Mouse (Mus musculus) heart, adult 2 months (tissue): ENCODE results near the gene Rps6ka5. TPM values are rescaled to one million over a fixed set of nuclear protein-coding genes. Genes with fewer than 3 reads are reported as not detected.

Experiments
- DNase-seq, 2 experiments: peaks; one replicate each; pipeline ENCODE4 v3.0.0; 2021
- H3K27ac ChIP-seq: fragments of 200-600 bp; 2 replicates; pipeline ENCODE4 v1.8.1; 2022
- H3K27me3 ChIP-seq: fragments of 200-500 bp; 2 replicates; pipeline ENCODE4 v1.6.1; 2012; ENCODE audit warnings: mild to moderate bottlenecking, low read length, inconsistent platforms, mixed read lengths; ENCODE audit not compliant: control insufficient read depth, insufficient read depth
- H3K36me3 ChIP-seq: fragments of 200-500 bp; 2 replicates; pipeline ENCODE4 v1.6.1; 2012; ENCODE audit warnings: low read length, inconsistent platforms; ENCODE audit not compliant: control insufficient read depth, insufficient read depth
- H3K4me1 ChIP-seq: fragments of 200-500 bp; 2 replicates; pipeline ENCODE4 v1.6.1; 2011; ENCODE audit warnings: low read length; ENCODE audit not compliant: control insufficient read depth, insufficient read depth
- H3K4me3 ChIP-seq: fragments of 200-600 bp; 2 replicates; pipeline ENCODE4 v1.8.1; 2022
- H3K79me2 ChIP-seq: fragments of 200-500 bp; replicated peaks from 2 replicates; pipeline ENCODE4 v1.6.1; 2012; ENCODE audit warnings: mild to moderate bottlenecking, inconsistent platforms, low read length, moderate library complexity, mixed read lengths; ENCODE audit not compliant: control insufficient read depth, insufficient read depth
- H3K9ac ChIP-seq: fragments of 200-500 bp; 2 replicates; pipeline ENCODE4 v1.6.1; 2012; ENCODE audit warnings: low read depth, mild to moderate bottlenecking, control low read depth, inconsistent platforms, low read length, mixed read lengths
- CTCF ChIP-seq: fragments of 200-600 bp; IDR thresholded peaks from 2 replicates; pipeline ENCODE4 v1.8.1; 2022; ENCODE audit warnings: antibody characterized with exemption, mild to moderate bottlenecking, moderate library complexity
- EP300 ChIP-seq: fragments of 200-500 bp; IDR thresholded peaks from 2 replicates; pipeline ENCODE4 v1.6.1; 2011; ENCODE audit warnings: low read depth, low read length, control low read depth; ENCODE audit not compliant: insufficient read depth
- POLR2A ChIP-seq: fragments of 200-500 bp; IDR thresholded peaks from 2 replicates; pipeline ENCODE4 v1.6.1; 2011; ENCODE audit warnings: mild to moderate bottlenecking, low read depth, low read length, control low read depth; ENCODE audit not compliant: insufficient read depth
- WGBS: fragments of 180-500 bp; shearing (Covaris S2); methylation state at CpG from one replicate; pipeline ENCODE4 v1.1.7; 2018; 5-methylcytosine and 5-hydroxymethylcytosine counted together
- intact Hi-C: fragments of 180-260 bp; cut with DNase I; formaldehyde crosslinking; loops from one replicate; pipeline ENCODE4 v1.15.1; 2025
- polyA plus RNA-seq: library from polyadenylated mRNA; depleted of rRNA; stranded (reverse); fragments of >200 nt; gene quantifications from 2 replicates; pipeline ENCODE4 v1.2.3, GENCODE M21; 2012
- total RNA-seq, 2 experiments: library from RNA; stranded (reverse); gene quantifications; 2 replicates each; pipeline ENCODE4 v1.2.3; 2021

Gene Rps6ka5
- total and polyA plus RNA-seq, 3 experiments: 2.1 to 13.5 (median 10.8) TPM

DNA sequence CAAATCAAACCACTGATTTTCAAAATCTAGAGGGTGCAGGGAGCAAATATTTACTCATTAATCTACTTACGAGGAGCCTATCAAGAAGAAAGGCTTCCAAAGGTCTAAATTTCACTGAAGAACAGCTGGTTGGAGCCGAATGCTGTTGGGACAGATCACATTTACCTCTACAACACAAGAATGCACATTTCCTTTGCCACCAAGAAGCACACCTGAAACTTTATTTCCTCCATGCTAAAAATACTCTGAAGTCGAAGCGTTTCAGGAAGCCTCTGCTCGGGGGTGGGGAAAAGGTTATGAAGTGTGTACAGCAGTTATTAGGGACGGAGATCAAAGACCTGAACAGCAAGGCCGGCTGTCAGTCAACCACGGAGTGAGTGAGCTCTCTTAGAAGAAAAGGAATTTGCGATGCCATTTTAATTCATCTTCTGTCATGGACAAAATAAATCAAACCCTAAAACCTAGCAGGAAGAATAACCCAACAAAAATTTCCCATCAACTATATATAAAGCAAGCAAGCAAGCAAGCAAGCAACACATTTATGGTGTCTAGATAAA is 187.5 kb downstream of the Rps6ka5 start:
- Histone ChIP-seq H3K4me3 (no peak overlapping the region), H3K4me1 (peaks cover 9% of the 10 kb centered on the region), H3K27me3 (no peaks in the 10 kb centered on the region), H3K36me3 (peaks cover 10% of the 10 kb centered on the region), H3K9ac (no peak overlapping the region), H3K79me2 (no peaks in the 10 kb centered on the region), H3K27ac (peak overlapping the region; percentile 84)
- no peak for TF ChIP-seq EP300
- no peak for TF ChIP-seq CTCF
- TF ChIP-seq POLR2A: no peak
- no peak for DNase-seq
- intact Hi-C loops: no loop called here
- WGBS: 38% methylated on average over 9 of the region's 9 CpGs

DNA sequence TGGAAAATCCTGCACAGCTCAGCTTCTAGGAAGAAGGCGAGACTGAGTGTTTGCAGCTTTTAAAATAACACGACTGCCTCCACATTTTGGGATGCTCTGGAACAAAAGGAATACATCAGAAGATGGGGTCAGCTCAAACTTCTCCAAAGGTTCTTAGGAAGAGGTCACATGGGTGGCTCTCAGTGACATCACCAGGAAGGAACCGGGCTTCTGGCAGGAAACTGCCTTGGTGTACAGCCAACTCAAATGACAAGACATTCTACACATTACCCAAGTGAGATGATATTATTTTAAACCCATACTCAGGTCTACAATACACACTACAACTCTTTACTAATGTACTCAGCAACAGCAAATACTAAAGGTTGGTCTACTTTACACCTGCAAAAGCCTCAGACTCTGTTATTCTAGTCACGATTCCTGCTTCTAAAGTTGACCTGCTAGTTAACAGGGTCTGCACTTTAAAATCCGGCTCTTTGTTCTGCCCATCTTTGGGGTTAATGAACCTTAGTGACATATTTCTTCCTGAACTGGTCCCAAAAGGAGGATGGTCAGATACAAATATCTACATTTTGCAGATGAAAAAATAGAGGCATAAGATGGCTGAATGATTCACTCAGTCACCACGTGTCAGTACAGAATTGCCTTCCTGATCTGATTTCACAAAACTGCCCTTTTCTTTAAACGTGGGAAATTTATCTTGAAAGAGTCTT is 188.2 kb downstream of the Rps6ka5 start:
- no peak for TF ChIP-seq POLR2A
- TF ChIP-seq EP300: peak; percentile 60; the same call in 1 of the 2 replicates

DNA sequence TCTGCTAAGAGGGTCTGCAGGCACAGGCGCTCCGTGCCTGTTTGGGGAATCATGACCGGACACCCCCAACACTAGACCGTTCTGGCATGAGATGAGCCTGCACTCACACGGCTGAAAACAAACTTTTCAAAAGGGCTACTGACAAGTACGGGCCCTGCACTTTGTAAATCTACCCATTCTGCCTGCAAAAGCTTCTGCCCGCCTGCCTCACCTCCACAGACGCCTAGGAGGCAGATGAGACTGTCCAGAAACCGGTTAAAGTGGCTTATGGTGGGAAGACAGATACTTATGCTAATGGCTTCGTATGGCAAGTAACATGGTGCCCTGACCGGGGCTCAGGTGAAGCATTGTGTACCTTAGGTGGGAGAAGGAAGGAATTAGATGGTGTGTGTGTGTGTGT is 189.7 kb downstream of the Rps6ka5 start:
- H3K27ac ChIP-seq: no peak overlapping the region
- intact Hi-C loops: no loop called here
- 85% methylated on average over 11 of the region's 11 CpGs for WGBS

More for the DNA sequence above, 188.2 kb downstream of the Rps6ka5 start:
- H3K36me3 ChIP-seq: peaks cover 10% of the 10 kb centered on the region
- peaks cover 11% of the 10 kb centered on the region for H3K4me1 ChIP-seq
- H3K9ac ChIP-seq: no peak overlapping the region
- intact Hi-C loops: no loop called here
- DNase-seq: peak in 1 of 2 experiments; percentile 55
- H3K79me2 ChIP-seq: no peaks in the 10 kb centered on the region
- H3K27me3 ChIP-seq: no peaks in the 10 kb centered on the region
- WGBS: 28% methylated on average over 7 of the region's 7 CpGs
- H3K4me3 ChIP-seq: no peak overlapping the region
- H3K27ac ChIP-seq: peak overlapping the region; percentile 84

DNA sequence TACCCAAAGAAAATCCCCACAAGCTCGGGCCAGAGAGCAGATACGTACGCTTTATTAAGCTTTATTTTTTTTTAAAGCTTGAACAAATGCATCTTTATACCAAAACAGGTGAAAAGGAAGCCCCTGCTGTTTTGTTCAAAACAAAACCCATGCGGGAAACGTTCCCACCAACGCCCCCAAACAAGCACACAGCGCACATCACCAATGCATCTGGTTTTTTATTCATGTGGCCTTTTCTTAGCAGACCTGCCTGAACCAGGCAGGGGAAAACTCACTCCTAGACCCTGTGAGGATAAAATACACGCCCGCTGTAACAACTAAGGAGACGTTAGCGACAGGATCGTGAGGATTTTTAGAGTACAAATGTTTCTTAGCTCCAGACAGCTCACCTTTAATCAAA is 191.8 kb downstream of the Rps6ka5 start:
- no peak for TF ChIP-seq EP300
- TF ChIP-seq POLR2A: no peak
- no peak for TF ChIP-seq CTCF

More for the DNA sequence above, 189.7 kb downstream of the Rps6ka5 start:
- no peak for TF ChIP-seq EP300
- TF ChIP-seq POLR2A: no peak
- no peak overlapping the region for H3K9ac ChIP-seq
- H3K27me3 ChIP-seq: no peaks in the 10 kb centered on the region
- H3K79me2 ChIP-seq: no peaks in the 10 kb centered on the region
- H3K4me3 ChIP-seq: no peak overlapping the region
- peaks cover 10% of the 10 kb centered on the region for H3K36me3 ChIP-seq
- DNase-seq: no peak
- peaks cover 14% of the 10 kb centered on the region for H3K4me1 ChIP-seq

DNA sequence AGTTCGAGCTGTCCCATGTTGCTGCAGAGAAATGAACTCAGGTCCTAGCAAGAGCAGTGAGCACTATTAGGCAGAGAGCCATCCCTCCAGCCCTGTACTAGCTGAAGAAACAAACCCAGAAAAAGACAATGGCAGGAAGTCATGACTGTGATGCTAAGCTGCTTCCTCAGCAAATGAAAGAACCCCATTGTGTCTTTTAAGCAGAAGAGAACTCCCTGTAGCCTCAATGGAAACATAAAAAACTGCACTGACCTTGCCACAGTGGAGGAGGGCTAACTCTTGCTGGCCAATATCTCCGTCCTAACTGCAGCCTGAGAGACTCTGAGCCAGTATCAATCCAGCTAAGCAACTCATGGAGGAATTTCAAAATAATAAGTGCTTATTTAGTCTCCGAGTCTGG is 192.8 kb downstream of the Rps6ka5 start:
- Histone ChIP-seq H3K9ac (no peak overlapping the region), H3K4me3 (no peak overlapping the region), H3K36me3 (peaks cover 6% of the 10 kb centered on the region), H3K79me2 (no peaks in the 10 kb centered on the region), H3K27ac (peak overlapping the region; percentile 79), H3K4me1 (peaks cover 24% of the 10 kb centered on the region), H3K27me3 (no peaks in the 10 kb centered on the region)
- TF ChIP-seq EP300: peak; percentile 62; the same call in 1 of the 2 replicates
- TF ChIP-seq CTCF: no peak
- TF ChIP-seq POLR2A: no peak
- 27% methylated on average over 3 of the region's 3 CpGs for WGBS
- peak in 1 of 2 experiments; percentile 25 for DNase-seq
- intact Hi-C loops: no loop called here

More for the DNA sequence above, 191.8 kb downstream of the Rps6ka5 start:
- no peak overlapping the region for H3K4me3 ChIP-seq
- peak overlapping the region; percentile 79 for H3K27ac ChIP-seq
- H3K4me1 ChIP-seq: peaks cover 18% of the 10 kb centered on the region
- H3K9ac ChIP-seq: no peak overlapping the region
- H3K27me3 ChIP-seq: no peaks in the 10 kb centered on the region
- no peaks in the 10 kb centered on the region for H3K79me2 ChIP-seq
- DNase-seq: no peak
- intact Hi-C loops: no loop called here
- peaks cover 10% of the 10 kb centered on the region for H3K36me3 ChIP-seq
- WGBS: 69% methylated on average over 12 of the region's 12 CpGs

DNA sequence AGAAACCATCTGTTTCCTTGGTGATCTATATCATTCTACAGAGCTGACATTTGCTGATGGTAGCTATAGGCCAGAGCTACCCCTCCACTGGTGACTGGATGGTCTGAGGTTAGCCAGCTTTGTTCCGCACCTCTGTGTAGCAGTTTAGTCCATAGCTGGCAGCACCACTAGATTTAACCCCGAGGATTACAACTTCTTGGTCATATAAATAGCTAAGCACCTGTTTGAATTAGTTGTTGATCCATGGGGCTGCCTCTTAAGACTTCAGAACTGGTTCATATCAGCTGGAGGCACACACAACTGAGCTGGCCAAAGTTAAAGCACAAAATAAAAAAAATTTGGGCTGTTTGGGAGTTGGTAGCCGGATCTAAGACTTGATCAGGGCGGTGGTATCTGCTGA is 193.6 kb downstream of the Rps6ka5 start:
- no peak overlapping the region for H3K9ac ChIP-seq
- DNase-seq: no peak
- no peaks in the 10 kb centered on the region for H3K79me2 ChIP-seq
- TF ChIP-seq EP300: no peak
- no peak for TF ChIP-seq CTCF
- no peak for TF ChIP-seq POLR2A
- no peak overlapping the region for H3K4me3 ChIP-seq
- H3K27me3 ChIP-seq: no peaks in the 10 kb centered on the region
- peak overlapping the region; percentile 79 for H3K27ac ChIP-seq
- WGBS: 87% methylated on average over 4 of the region's 4 CpGs
- intact Hi-C loops: no loop called here
- peaks cover 27% of the 10 kb centered on the region for H3K4me1 ChIP-seq
- H3K36me3 ChIP-seq: no peaks in the 10 kb centered on the region; the same call in 1 of the 2 replicates
